Mouse (Mus musculus) myocyte (in vitro differentiated cells): Measurements from ENCODE around the gene Sdhaf3.

ENCODE experiments used
- CEBPB ChIP-seq: IDR thresholded peaks from 2 replicates; pipeline ENCODE4 v1.6.1; 2011; ENCODE audit warnings: mild to moderate bottlenecking, moderate library complexity; ENCODE audit not compliant: poor library complexity, insufficient read depth, severe bottlenecking
- E2F4 ChIP-seq: IDR thresholded peaks from one replicate; pipeline ENCODE4 v1.6.1; 2011; ENCODE audit warnings: mild to moderate bottlenecking, control low read depth, moderate library complexity; ENCODE audit not compliant: insufficient read depth
- MAX ChIP-seq: IDR thresholded peaks from one replicate; pipeline ENCODE4 v1.6.1; 2011; ENCODE audit warnings: low read depth, mild to moderate bottlenecking, control low read depth
- MYOG ChIP-seq, 3 experiments: IDR thresholded peaks; one replicate each; pipeline ENCODE4 v1.6.1; 2011; ENCODE audit warnings: control low read depth in 2 of 3, low read depth in 2 of 3, mild to moderate bottlenecking in 2 of 3; ENCODE audit not compliant: insufficient read length in 2 of 3, control insufficient read depth in 1 of 3, insufficient read depth in 1 of 3
- POLR2A ChIP-seq: IDR thresholded peaks from one replicate; pipeline ENCODE4 v1.6.1; 2011; ENCODE audit warnings: low read depth, mild to moderate bottlenecking, control low read depth, moderate library complexity; ENCODE audit not compliant: insufficient read length
- POLR2AphosphoS2 ChIP-seq: IDR thresholded peaks from one replicate; pipeline ENCODE4 v1.6.1; 2011; ENCODE audit warnings: low read depth, control low read depth; ENCODE audit not compliant: insufficient read length
- REST ChIP-seq: IDR thresholded peaks from one replicate; pipeline ENCODE4 v1.6.1; 2011; ENCODE audit warnings: mild to moderate bottlenecking, control low read depth, moderate library complexity; ENCODE audit not compliant: insufficient read depth, insufficient read length
- TCF12 ChIP-seq: IDR thresholded peaks from one replicate; pipeline ENCODE4 v1.6.1; 2011; ENCODE audit warnings: mild to moderate bottlenecking, control low read depth; ENCODE audit not compliant: poor library complexity, insufficient read depth, severe bottlenecking
- USF1 ChIP-seq: IDR thresholded peaks from one replicate; pipeline ENCODE4 v1.6.1; 2011; ENCODE audit warnings: low read depth, mild to moderate bottlenecking, control low read depth, moderate library complexity

DNA sequence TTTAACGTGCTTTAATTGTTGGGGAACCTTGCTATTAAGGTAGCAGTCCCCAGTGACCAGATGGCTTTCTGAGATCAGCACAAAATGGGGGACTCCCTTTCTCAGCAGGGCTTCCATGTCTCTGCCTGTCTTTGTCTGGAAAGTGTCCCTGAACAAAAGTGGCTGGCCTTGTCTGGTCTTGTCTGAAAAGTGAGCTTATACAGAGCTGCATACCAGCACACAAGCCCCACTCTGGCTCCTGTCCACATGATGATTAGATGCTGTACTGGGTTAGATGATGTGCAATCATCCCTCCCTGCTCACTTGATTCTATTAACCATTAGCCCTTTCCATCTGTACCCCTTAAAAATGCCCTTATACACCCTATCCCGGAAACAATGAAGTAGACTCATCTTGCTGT is 129.7 kb downstream of the Sdhaf3 start:
- TF ChIP-seq TCF12 (no peak), POLR2A (no peak), MYOG (IDR thresholded peaks at IDR 0.05; ENCODE audit: control insufficient read depth in 1 of 3, insufficient read depth in 1 of 3, insufficient read length in 2 of 3, low read depth in 2 of 3) (no peak), REST (no peak), POLR2AphosphoS2 (no peak), CEBPB (no peak), USF1 (no peak), MAX (no peak), E2F4 (no peak)
